Mouse (Mus musculus) layer of hippocampus, adult 2 months (tissue): ENCODE data around the gene Snrpb2. TPM values are rescaled to one million over a fixed set of nuclear protein-coding genes. Genes with fewer than 3 reads are reported as not detected.
A peak's percentile ranks its signal among the peaks of the same experiment; 100 is the strongest.

ENCODE experiments used
- DNase-seq, 2 experiments: peaks; one replicate each; pipeline ENCODE4 v3.0.0; 2022; ENCODE audit warnings: low spot score in 2 of 2
- H3K27ac ChIP-seq: fragments of 200-600 bp; 2 replicates; pipeline ENCODE4 v1.8.1; 2022
- H3K4me3 ChIP-seq: fragments of 200-600 bp; 2 replicates; pipeline ENCODE4 v1.8.1; 2022; ENCODE audit warnings: mild to moderate bottlenecking
- CTCF ChIP-seq: fragments of 200-600 bp; conservative IDR thresholded peaks from 2 replicates; pipeline ENCODE4 v1.8.1; 2022; ENCODE audit warnings: antibody characterized with exemption, mild to moderate bottlenecking, moderate library complexity
- total RNA-seq, 2 experiments: library from RNA; stranded (reverse); gene quantifications; 2 replicates each; pipeline ENCODE4 v1.2.3; 2021

Gene Snrpb2
- total RNA-seq, 2 experiments from 2014 or later: 41.8 to 46.2 TPM

DNA sequence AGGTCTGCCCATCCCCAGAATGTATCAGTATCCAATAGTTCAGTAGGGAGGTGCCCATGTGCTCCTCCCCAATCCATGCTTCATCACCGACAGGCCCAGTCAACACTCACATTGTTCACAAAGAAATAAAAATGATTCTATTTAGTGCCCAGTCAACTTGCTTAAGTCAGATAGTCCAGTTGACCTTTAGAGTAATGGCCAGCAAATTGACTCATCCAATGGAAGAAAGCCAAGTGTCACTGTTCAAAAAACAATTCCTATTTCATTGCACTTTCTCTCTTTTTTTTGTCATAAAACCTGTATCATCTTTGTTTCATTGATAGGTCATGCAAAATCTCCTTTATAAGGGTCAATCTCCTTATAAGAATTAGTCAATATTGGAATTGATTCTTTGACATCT lies 21.2 kb upstream of the Snrpb2 start:
- TF ChIP-seq CTCF: no peak

DNA sequence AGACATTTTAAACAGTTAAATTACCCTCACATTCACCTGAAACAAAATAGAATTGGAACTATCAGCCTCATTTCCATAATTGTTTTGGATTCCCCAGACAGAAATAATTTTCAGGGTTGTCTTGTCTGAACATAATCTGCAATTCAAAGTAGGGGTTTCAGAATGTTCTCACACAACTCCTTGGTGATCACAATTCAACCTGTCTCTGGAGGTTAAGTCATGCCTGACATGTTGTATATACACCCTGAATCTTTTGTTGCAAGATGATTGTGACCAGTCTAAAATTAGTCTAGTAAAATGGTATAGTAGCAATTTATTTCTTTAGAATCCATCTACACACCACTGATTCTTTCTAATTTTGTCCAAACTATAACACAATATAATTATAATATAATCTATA lies 7.6 kb upstream of the Snrpb2 start:
- no peak for DNase-seq
- H3K27ac ChIP-seq: no peak overlapping the region
- TF ChIP-seq CTCF: no peak

More for the DNA sequence above, 21.2 kb upstream of the Snrpb2 start:
- Histone ChIP-seq H3K27ac (no peak overlapping the region), H3K4me3 (no peak overlapping the region)
- no peak for DNase-seq

DNA sequence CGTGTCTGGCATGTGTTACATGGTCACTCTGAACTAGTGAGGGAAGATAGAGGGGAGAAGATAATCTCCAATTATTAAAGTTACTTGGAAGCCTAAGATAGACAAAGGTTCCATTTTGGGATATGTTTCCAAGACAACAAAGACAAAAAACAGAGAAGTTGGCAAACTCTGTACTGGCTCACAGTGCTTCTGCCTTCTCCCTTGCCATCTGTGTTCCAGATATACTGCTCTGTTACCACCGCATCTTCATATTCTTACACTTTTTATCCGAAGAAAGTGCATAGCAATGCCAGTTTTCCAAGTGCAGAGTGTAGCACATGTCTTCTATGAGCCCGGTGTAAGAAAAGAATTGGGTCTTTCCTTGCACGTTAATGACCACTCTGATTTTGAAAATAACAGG lies 6.1 kb upstream of the Snrpb2 start:
- peak; percentile 20 to 47 for DNase-seq
- TF ChIP-seq CTCF: no peak
- Histone ChIP-seq H3K4me3 (no peak overlapping the region), H3K27ac (peak overlapping the region; percentile 61)

More for the DNA sequence above, 7.6 kb upstream of the Snrpb2 start:
- no peak overlapping the region for H3K4me3 ChIP-seq

DNA sequence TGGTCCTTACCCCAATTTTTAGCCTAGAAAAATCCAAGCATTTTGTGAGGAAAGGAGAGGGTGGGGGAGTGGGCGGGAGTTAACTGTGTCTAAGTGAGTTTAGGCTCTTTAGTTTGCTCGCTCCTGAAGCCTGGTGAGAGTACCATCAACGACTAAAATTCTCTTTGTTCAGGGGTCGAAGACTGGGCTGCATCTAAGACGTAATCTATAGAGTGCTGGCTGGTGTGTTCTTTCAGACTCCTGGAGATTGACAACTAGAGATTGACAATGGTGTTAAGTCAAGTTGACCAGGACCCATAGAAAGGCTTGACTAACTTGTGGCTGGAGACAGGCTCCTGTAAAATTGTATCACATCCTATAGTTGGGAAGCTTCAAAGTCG lies 417 bp upstream of the Snrpb2 start:
- H3K4me3 ChIP-seq: peak overlapping the region; percentile 98
- no peak for DNase-seq
- no peak for TF ChIP-seq CTCF
- peak overlapping the region; percentile 89; the same call in 1 of the 2 replicates for H3K27ac ChIP-seq

GRCm38 (mm10) chr2:143065914-143066313 lies 3.1 kb downstream of the Snrpb2 start:
- Histone ChIP-seq H3K27ac (no peak overlapping the region), H3K4me3 (no peak overlapping the region)
- no peak for DNase-seq
- TF ChIP-seq CTCF: no peak

GRCm38 (mm10) chr2:143078198-143078851 lies 15.5 kb downstream of the Snrpb2 start, which contains the start of gene Otor:
Gene Otor, plus strand, starts transcription at chr2:143078473.
- H3K4me3 ChIP-seq: no peak within 1 kb of the TSS
- DNase-seq: no peak
- no peak for TF ChIP-seq CTCF
- H3K27ac ChIP-seq: no peak within 1 kb of the TSS

DNA sequence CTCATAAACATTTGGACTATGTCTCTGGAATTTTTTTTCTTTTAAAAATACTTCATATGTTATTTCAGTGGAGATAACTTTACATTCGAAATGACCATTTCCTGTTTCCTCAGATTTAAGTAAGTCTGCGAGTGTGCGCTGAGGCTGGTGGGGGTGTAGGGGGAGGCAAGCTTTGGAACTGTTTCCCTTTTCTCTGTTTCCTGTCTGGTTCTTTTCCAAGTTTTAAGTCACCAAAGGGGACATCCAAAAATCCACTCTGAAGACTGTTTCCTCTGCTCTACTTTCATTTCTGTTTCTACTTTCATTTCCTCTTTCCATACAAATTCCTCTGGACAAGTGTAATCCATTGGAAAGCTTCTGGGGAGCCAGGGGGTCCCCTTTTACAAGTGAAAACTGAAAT lies 18.9 kb downstream of the Snrpb2 start:
- Histone ChIP-seq H3K27ac (0 out of 2 replicates have a peak overlapping the region, but pooled peaks have one; percentile 36), H3K4me3 (no peak overlapping the region)
- DNase-seq: no peak
- TF ChIP-seq CTCF: no peak

DNA sequence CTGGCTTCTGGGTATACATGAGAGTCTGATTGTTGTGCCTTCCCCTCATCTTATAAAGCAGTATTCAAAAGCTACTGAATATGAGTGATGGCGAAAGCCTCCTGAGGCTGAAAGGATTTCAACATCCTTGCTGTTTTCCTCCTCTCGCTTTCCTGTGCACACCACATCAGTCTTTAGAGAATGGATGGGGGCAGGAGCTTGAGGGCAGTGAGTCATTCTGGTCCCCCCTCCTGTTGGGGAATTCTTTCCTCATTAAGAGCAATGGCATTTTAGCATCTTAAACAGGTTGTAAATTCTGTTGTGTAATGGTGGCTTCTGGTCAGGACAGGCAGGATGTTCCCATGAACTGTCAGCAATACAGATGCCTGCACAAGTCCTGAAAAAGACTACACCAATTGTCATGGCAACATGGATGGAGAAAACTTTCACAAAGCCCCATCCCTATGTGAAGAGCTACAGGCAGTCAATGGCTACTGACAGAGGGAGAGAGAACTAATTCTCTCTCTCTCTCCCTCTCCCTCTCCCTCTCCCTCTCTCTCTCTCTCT lies 22.1 kb downstream of the Snrpb2 start:
- DNase-seq: no peak
- H3K27ac ChIP-seq: no peak overlapping the region
- no peak overlapping the region for H3K4me3 ChIP-seq
- no peak for TF ChIP-seq CTCF

DNA sequence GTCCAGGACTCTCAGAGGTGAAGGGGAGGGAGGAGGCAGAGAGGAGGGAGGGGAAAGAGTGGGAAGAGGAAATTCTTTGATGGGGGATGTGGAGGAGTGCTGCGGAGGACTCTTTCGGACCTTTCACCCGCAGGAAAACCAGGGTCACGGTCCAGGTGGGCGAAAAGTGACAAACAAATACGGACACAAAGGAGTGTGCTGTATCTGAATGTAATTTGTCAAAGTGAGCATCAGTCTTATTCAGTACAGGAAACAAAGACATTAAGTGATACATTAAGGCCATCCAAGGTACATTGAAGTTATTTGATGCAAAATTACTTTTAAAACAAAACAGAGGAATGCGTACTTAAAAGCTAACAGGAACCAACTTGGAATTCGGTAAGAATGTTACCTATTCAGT lies 27.0 kb downstream of the Snrpb2 start:
- Histone ChIP-seq H3K27ac (no peak overlapping the region), H3K4me3 (no peak overlapping the region)
- TF ChIP-seq CTCF: no peak
- DNase-seq: no peak

- Histone ChIP-seq H3K4me3 (peak overlapping the region; percentile 26), H3K27ac (peak overlapping the region; percentile 44)
- peak; percentile 88 for TF ChIP-seq CTCF
- DNase-seq: peak; percentile 82 to 85
Measured at GRCm38 (mm10) chr2:143093726-143094125, 30.9 kb downstream of the Snrpb2 start.

DNA sequence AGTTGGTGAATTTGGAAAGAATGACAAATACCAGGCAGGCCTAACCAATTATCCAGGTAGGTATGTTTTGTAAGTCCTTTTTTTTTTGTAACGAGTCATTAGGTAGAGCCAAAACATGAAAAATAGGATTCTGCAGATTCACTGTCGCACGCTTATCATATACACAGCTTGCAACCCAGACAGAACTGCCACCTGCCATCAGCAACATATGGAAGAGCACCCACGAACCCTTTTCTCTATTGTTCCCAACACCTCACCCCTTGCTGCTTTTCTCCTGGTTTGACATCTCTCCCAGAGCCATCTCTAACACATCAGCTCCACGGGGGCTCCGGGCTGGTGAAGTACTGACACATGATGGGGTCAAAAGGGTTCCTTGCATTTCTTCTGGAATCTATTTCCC lies 31.9 kb downstream of the Snrpb2 start:
- H3K27ac ChIP-seq: peak overlapping the region; percentile 44; the same call in 1 of the 2 replicates
- no peak for DNase-seq
- TF ChIP-seq CTCF: no peak
- H3K4me3 ChIP-seq: no peak overlapping the region

GRCm38 (mm10) chr2:143097170-143097569 lies 34.3 kb downstream of the Snrpb2 start:
- no peak for TF ChIP-seq CTCF
- Histone ChIP-seq H3K4me3 (no peak overlapping the region), H3K27ac (no peak overlapping the region)
- DNase-seq: no peak

GRCm38 (mm10) chr2:143113859-143114258 lies 51.0 kb downstream of the Snrpb2 start:
- H3K27ac ChIP-seq: no peak overlapping the region
- H3K4me3 ChIP-seq: no peak overlapping the region
- peak; percentile 77 for TF ChIP-seq CTCF
- peak; percentile 52 to 58 for DNase-seq

DNA sequence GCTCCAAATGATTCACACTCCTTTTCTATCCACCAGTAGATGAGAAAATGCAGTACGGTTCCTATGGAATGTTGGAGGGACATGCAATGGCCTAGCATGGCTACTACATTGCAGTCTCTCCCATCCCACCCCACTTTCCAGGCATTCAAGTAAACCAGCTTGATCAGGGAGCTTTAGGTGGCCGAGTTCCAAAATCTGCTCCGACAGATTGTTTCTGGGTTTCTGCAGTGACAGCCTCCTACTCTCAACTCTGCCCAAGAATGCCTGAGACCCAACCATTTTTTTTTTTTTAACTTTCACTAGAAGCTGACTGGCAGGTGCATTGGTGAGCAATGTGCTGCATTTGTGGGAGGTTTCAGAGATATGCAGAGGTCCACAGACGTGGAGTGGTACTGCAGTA lies 51.9 kb downstream of the Snrpb2 start:
- Histone ChIP-seq H3K27ac (peak overlapping the region; percentile 43; the same call in 1 of the 2 replicates), H3K4me3 (no peak overlapping the region)
- peak; percentile 58 to 63 for DNase-seq
- TF ChIP-seq CTCF: no peak
